ENCODE assay signal across 8 mouse cellular contexts in the genomic region with DNA sequence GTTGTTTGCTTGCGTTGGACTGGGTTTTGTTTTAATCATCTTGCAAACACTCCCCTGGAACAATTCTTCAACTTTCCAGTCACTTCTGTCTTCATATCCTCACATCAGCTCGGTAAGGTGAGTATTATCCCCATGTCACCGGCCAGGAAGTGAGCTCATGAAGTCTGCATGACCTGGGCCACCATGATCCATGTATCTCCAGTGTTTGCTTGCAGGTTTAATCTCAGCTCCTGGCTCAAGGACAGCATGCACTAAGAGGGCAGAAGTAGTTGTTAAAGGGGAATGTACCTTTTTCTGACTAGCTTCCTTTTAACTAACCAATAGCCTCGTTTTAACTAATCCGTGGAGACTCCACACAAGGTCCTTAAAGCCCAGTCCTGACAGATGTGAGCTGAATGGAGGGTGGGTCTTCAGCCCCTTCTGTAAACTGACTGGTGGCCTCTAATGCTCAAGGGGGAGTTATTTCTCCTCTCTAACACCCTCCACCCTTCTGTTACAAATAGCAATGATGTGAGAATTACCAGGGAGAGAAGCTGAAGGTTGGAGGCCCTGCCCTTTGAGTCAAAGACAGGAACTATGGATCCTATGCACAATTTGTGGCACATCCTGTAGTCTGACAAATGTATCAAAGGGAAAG. TPM values are rescaled to one million over a fixed set of nuclear protein-coding genes. Genes with fewer than 3 reads are reported as not detected.
DNase-seq lines count a peak whose midpoint lies in the region; ATAC-seq and TF ChIP-seq lines count a peak whose summit lies in the region.

No protein-coding gene starts in this region.

- WGBS in hindbrain, embryonic 10.5 days: 30% methylated on average over 5 of the region's 5 CpGs
- 30% methylated on average over 5 of the region's 5 CpGs for WGBS in midbrain, embryonic 12.5 days

- peak overlapping the region; percentile 73 for H3K4me3 ChIP-seq in layer of hippocampus, adult 2 months
- peak overlapping the region; percentile 66; the same call in 1 of the 2 replicates for H3K4me3 ChIP-seq in brown adipose tissue, adult 24 weeks (ENCODE audit: insufficient read depth, low read depth, low read length)
- peak overlapping the region; percentile 80 for H3K4me3 ChIP-seq in hindbrain, embryonic 10.5 days
- peak overlapping the region; percentile 74 for H3K4me3 ChIP-seq in midbrain, embryonic 12.5 days

- H3K27ac ChIP-seq in layer of hippocampus, adult 2 months: peak overlapping the region; percentile 58; the same call in 1 of the 2 replicates
- H3K27ac ChIP-seq in brown adipose tissue, adult 24 weeks (replicated peaks; ENCODE audit: low read depth, low read length): no peak overlapping the region
- peak overlapping the region; percentile 92 for H3K27ac ChIP-seq in hindbrain, embryonic 10.5 days
- H3K27ac ChIP-seq in midbrain, embryonic 12.5 days (replicated peaks): 0 out of 2 replicates have a peak overlapping the region, but pooled peaks have one; percentile 4

- no peak for ATAC-seq in midbrain, embryonic 12.5 days (ENCODE audit: low FRiP score, low read depth)

- TF ChIP-seq CTCF in layer of hippocampus, adult 2 months (conservative IDR thresholded peaks at IDR 0.05): no peak

- H3K9ac ChIP-seq in midbrain, embryonic 12.5 days (replicated peaks): no peak overlapping the region

- H3K4me2 ChIP-seq in midbrain, embryonic 12.5 days (replicated peaks): peak overlapping the region; percentile 77

- no peaks in the 10 kb centered on the region for H3K9me3 ChIP-seq in hindbrain, embryonic 10.5 days
- no peaks in the 10 kb centered on the region for H3K9me3 ChIP-seq in midbrain, embryonic 12.5 days

- DNase-seq in layer of hippocampus, adult 2 months (ENCODE audit: low spot score in 2 of 2): no peak
- DNase-seq in layer of hippocampus, adult 8-10 months (ENCODE audit: low spot score in 2 of 2): no peak
- peak; percentile 30 for DNase-seq in hindbrain, embryonic 10.5 days (ENCODE audit: low spot score)
- DNase-seq in frontal cortex, postnatal 10 days (ENCODE audit: low spot score in 2 of 2): no peak
- DNase-seq in thymus, postnatal 4 days: no peak
- DNase-seq in layer of hippocampus, postnatal 36 days: no peak

- H3K27me3 ChIP-seq in hindbrain, embryonic 10.5 days (ENCODE audit: insufficient read depth, poor library complexity, severe bottlenecking): 0 out of 2 replicates have a peak, but pooled peaks cover 2% of the 10 kb centered on the region
- peaks cover 6% of the 10 kb centered on the region; the same call in 1 of the 2 replicates for H3K27me3 ChIP-seq in midbrain, embryonic 12.5 days

- peaks cover 6% of the 10 kb centered on the region; the same call in 1 of the 2 replicates for H3K4me1 ChIP-seq in brown adipose tissue, adult 24 weeks (ENCODE audit: control insufficient read depth, insufficient read depth, insufficient read length, low read length)
- H3K4me1 ChIP-seq in hindbrain, embryonic 10.5 days (replicated peaks): peaks cover 51% of the 10 kb centered on the region
- H3K4me1 ChIP-seq in midbrain, embryonic 12.5 days: peaks cover 21% of the 10 kb centered on the region

- H3K36me3 ChIP-seq in hindbrain, embryonic 10.5 days: 0 out of 2 replicates have a peak, but pooled peaks cover 4% of the 10 kb centered on the region
- H3K36me3 ChIP-seq in midbrain, embryonic 12.5 days: no peaks in the 10 kb centered on the region

RNA-seq across cellular contexts. Expression of gene Rell1, which starts 0.9 kb away (rescaled TPM):
- 10 to 100 TPM in 1 of 2 experiments, 1 to 10 TPM in 1; 9.0 to 13.5 TPM for total RNA-seq in layer of hippocampus, adult 2 months (2021)
- total RNA-seq in layer of hippocampus, adult 8-10 months (2022): 10 to 100 TPM; 10.5 to 13.3 (median 11.8) TPM
- polyA plus RNA-seq in brown adipose tissue, adult 24 weeks (2012; ENCODE audit: insufficient read depth, insufficient read length, missing spikeins): 3.8 and 5.6 TPM in 2 replicates
- 11.5 and 15.1 TPM in 2 replicates for polyA plus RNA-seq in hindbrain, embryonic 10.5 days (2016; fragmentation: Nextera tagmentation; extraction: Ambion mirVana)
- polyA plus RNA-seq in midbrain, embryonic 12.5 days (2016; fragmentation: Nextera tagmentation; extraction: Ambion mirVana): 11.8 and 13.5 TPM in 2 replicates
- total RNA-seq in layer of hippocampus, postnatal 36 days (2021): 10 to 100 TPM; 10.8 to 11.2 TPM
